Mouse (Mus musculus): ENCODE data around the gene Hacl1.
"Not testable (repeated sequence)": the region's sequence is repeated elsewhere in the genome, so short reads cannot be mapped to it uniquely, and the experiment has no call there.

Hacl1 gene

GRCm38 (mm10) chr14:31622748-31623147 is 18.3 kb downstream of the Hacl1 start:
- no peak for DNase-seq

- DNase-seq = no peak
These were observed 20.4 kb downstream of the Hacl1 start for GRCm38 (mm10) chr14:31620591-31621223.

- no peak for DNase-seq
These were observed 23.1 kb downstream of the Hacl1 start for GRCm38 (mm10) chr14:31617997-31618396.

- DNase-seq = no peak
These were observed 23.9 kb downstream of the Hacl1 start for GRCm38 (mm10) chr14:31617204-31617603.

GRCm38 (mm10) chr14:31613671-31614070 is 27.4 kb downstream of the Hacl1 start:
- DNase-seq = no peak

- no peak for DNase-seq
These were observed 29.1 kb downstream of the Hacl1 start for GRCm38 (mm10) chr14:31611986-31612385.

- no peak for DNase-seq
These were observed 35.6 kb downstream of the Hacl1 start for GRCm38 (mm10) chr14:31605514-31605913.

- DNase-seq = no peak
These were observed 36.2 kb downstream of the Hacl1 start for GRCm38 (mm10) chr14:31604916-31605315.

GRCm38 (mm10) chr14:31602616-31602979 is 38.5 kb downstream of the Hacl1 start:
- DNase-seq = not testable (repeated sequence)

- no peak for DNase-seq
These were observed 39.0 kb downstream of the Hacl1 start for GRCm38 (mm10) chr14:31601908-31602615.

GRCm38 (mm10) chr14:31597446-31597845 is 43.6 kb downstream of the Hacl1 start:
- no peak for DNase-seq

GRCm38 (mm10) chr14:31596408-31596807 is 44.7 kb downstream of the Hacl1 start:
- no peak for DNase-seq

GRCm38 (mm10) chr14:31594693-31595092 is 46.4 kb downstream of the Hacl1 start:
- no peak for DNase-seq

GRCm38 (mm10) chr14:31593036-31593435 is 48.0 kb downstream of the Hacl1 start:
- no peak for DNase-seq

GRCm38 (mm10) chr14:31591243-31591642 is 49.8 kb downstream of the Hacl1 start, which contains the start of gene Colq:
TSS of gene Colq (minus strand) at chr14:31591343.
- DNase-seq = no peak

- DNase-seq = no peak
These were observed 54.6 kb downstream of the Hacl1 start for GRCm38 (mm10) chr14:31586451-31586850.

GRCm38 (mm10) chr14:31583082-31583481 is 58.0 kb downstream of the Hacl1 start:
- DNase-seq = no peak

GRCm38 (mm10) chr14:31577966-31578735 is 62.9 kb downstream of the Hacl1 start:
- DNase-seq = no peak

GRCm38 (mm10) chr14:31576846-31577697 is 64.0 kb downstream of the Hacl1 start:
- DNase-seq = no peak

GRCm38 (mm10) chr14:31575866-31576265 is 65.2 kb downstream of the Hacl1 start:
- no peak for DNase-seq

- DNase-seq = no peak
These were observed 66.0 kb downstream of the Hacl1 start for GRCm38 (mm10) chr14:31574903-31575665.

- peak; percentile 13 for DNase-seq
These were observed 68.4 kb downstream of the Hacl1 start for GRCm38 (mm10) chr14:31572561-31573175.

Data from right cerebral cortex, postnatal 4 days (tissue).